Mouse (Mus musculus) thymus, postnatal 25 days (tissue): ENCODE measurements around the gene Sf1.

Source experiments
- DNase-seq: peaks from one replicate; pipeline ENCODE4 v3.0.0; 2022

Gene Sf1

GRCm38 (mm10) chr19:6376255-6376564 lies 12.7 kb downstream of the Sf1 start:
- DNase-seq: peak; percentile 30

- no peak for DNase-seq
Measured at GRCm38 (mm10) chr19:6376643-6377042, 13.2 kb downstream of the Sf1 start.

GRCm38 (mm10) chr19:6377327-6378040 lies 14.0 kb downstream of the Sf1 start:
- no peak for DNase-seq

GRCm38 (mm10) chr19:6380411-6381166 lies 17.1 kb downstream of the Sf1 start:
- no peak for DNase-seq

GRCm38 (mm10) chr19:6381238-6381637 lies 17.7 kb downstream of the Sf1 start:
- no peak for DNase-seq

GRCm38 (mm10) chr19:6382323-6382924 lies 18.9 kb downstream of the Sf1 start:
- DNase-seq: no peak

GRCm38 (mm10) chr19:6383470-6383869 lies 20.0 kb downstream of the Sf1 start:
- DNase-seq: no peak

GRCm38 (mm10) chr19:6384128-6384527 lies 20.6 kb downstream of the Sf1 start, which contains the start of gene Pygm:
TSS of gene Pygm (plus strand) at chr19:6384399.
- no peak for DNase-seq

GRCm38 (mm10) chr19:6384954-6385353 lies 21.5 kb downstream of the Sf1 start:
- DNase-seq: no peak

- DNase-seq: no peak
Measured at GRCm38 (mm10) chr19:6385419-6385818, 21.9 kb downstream of the Sf1 start.

GRCm38 (mm10) chr19:6385821-6386220 lies 22.3 kb downstream of the Sf1 start:
- DNase-seq: no peak

GRCm38 (mm10) chr19:6386234-6386633 lies 22.7 kb downstream of the Sf1 start:
- no peak for DNase-seq

- no peak for DNase-seq
Measured at GRCm38 (mm10) chr19:6388006-6388405, 24.5 kb downstream of the Sf1 start.

GRCm38 (mm10) chr19:6389803-6390202 lies 26.3 kb downstream of the Sf1 start:
- DNase-seq: peak; percentile 77

- DNase-seq: no peak
Measured at GRCm38 (mm10) chr19:6390251-6390650, 26.8 kb downstream of the Sf1 start.

GRCm38 (mm10) chr19:6392743-6393393 lies 29.4 kb downstream of the Sf1 start:
- DNase-seq: peak; percentile 42

GRCm38 (mm10) chr19:6393637-6394036 lies 30.1 kb downstream of the Sf1 start:
- no peak for DNase-seq

- DNase-seq: no peak
Measured at GRCm38 (mm10) chr19:6396237-6396636, 32.7 kb downstream of the Sf1 start.

GRCm38 (mm10) chr19:6397582-6398249 lies 34.2 kb downstream of the Sf1 start:
- DNase-seq: peak; percentile 26

- DNase-seq: peak; percentile 95
Measured at GRCm38 (mm10) chr19:6398447-6399284, 35.2 kb downstream of the Sf1 start.

- peak; percentile 97 for DNase-seq
Measured at GRCm38 (mm10) chr19:6399285-6400095, 36.0 kb downstream of the Sf1 start, which contains the start of gene Rasgrp2. TSS of gene Rasgrp2 (plus strand) at chr19:6399340.
